Mouse (Mus musculus): Measurements from ENCODE around the gene Gja8. TPM values are rescaled to one million over a fixed set of nuclear protein-coding genes. Genes with fewer than 3 reads are reported as not detected.

Gja8 gene
- polyA plus RNA-seq, 1 experiment from 2014 or later: not detected

DNA sequence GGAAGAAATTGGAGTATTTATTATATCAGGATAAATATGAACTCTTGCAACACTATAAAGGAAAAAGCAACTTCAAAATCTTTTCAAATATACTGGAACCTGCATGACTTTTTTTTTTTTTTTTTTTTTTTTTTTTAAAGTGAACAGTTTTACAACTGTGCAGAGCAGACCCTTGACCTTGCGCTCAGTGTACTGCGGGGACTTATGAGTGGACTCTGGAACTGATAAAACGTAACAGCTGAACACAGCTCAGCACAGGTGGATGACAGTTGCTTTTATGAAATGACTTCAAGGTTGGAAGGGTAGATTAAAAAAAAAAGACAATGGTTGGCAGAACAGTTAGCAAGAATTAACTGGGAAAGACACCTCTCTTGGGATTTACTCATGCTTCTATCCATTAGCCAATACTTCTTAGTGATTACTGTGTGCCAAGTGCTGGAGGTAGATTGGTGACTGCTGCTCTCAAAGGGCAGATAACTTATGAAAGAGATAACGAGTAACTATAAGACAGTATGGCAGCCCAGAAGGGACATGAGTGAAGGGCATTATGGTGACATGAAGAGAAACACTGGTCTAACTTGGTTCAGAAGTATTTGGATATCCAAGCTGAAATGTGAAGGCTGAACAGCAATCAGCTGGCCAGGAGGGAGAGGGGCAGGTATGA is 23.4 kb downstream of the Gja8 start:
- 90% methylated on average over 4 of the region's 4 CpGs for WGBS
- DNase-seq (ENCODE audit: low spot score) (no peak), ATAC-seq (ENCODE audit: low FRiP score) (no peak)
- Histone ChIP-seq H3K4me2 (replicated peaks; ENCODE audit: low read depth, low read length) (no peak overlapping the region), H3K27me3 (ENCODE audit: control insufficient read depth, insufficient read depth, low read length) (no peaks in the 10 kb centered on the region), H3K9me3 (ENCODE audit: control insufficient read depth, low read length) (no peaks in the 10 kb centered on the region), H3K4me3 (ENCODE audit: low read depth, low read length) (no peak overlapping the region), H3K36me3 (ENCODE audit: control insufficient read depth, insufficient read depth, low read length) (no peaks in the 10 kb centered on the region), H3K9ac (ENCODE audit: low read depth, low read length) (no peak overlapping the region), H3K4me1 (replicated peaks; ENCODE audit: control insufficient read depth, insufficient read depth, low read length) (0 out of 2 replicates have a peak, but pooled peaks cover 2% of the 10 kb centered on the region), H3K27ac (ENCODE audit: low read depth, low read length) (no peak overlapping the region)

- no peaks in the 10 kb centered on the region for H3K36me3 ChIP-seq (ENCODE audit: control insufficient read depth, insufficient read depth, low read length)
- H3K27me3 ChIP-seq (ENCODE audit: control insufficient read depth, insufficient read depth, low read length): no peaks in the 10 kb centered on the region
- no peak overlapping the region for H3K27ac ChIP-seq (ENCODE audit: low read depth, low read length)
- DNase-seq (ENCODE audit: low spot score) (no peak), ATAC-seq (ENCODE audit: low FRiP score) (no peak)
- H3K4me2 ChIP-seq (replicated peaks; ENCODE audit: low read depth, low read length): no peak overlapping the region
- H3K9ac ChIP-seq (ENCODE audit: low read depth, low read length): no peak overlapping the region
- H3K4me1 ChIP-seq (replicated peaks; ENCODE audit: control insufficient read depth, insufficient read depth, low read length): no peaks in the 10 kb centered on the region
- no peaks in the 10 kb centered on the region for H3K9me3 ChIP-seq (ENCODE audit: control insufficient read depth, low read length)
- WGBS: 97% methylated on average over 7 of the region's 7 CpGs
- no peak overlapping the region for H3K4me3 ChIP-seq (ENCODE audit: low read depth, low read length)
Observed at GRCm38 (mm10) chr3:96883690-96884089, 42.1 kb downstream of the Gja8 start.

- Histone ChIP-seq H3K36me3 (ENCODE audit: control insufficient read depth, insufficient read depth, low read length) (no peaks in the 10 kb centered on the region), H3K27me3 (ENCODE audit: control insufficient read depth, insufficient read depth, low read length) (no peaks in the 10 kb centered on the region), H3K9ac (ENCODE audit: low read depth, low read length) (no peak overlapping the region), H3K27ac (ENCODE audit: low read depth, low read length) (no peak overlapping the region), H3K4me1 (replicated peaks; ENCODE audit: control insufficient read depth, insufficient read depth, low read length) (no peaks in the 10 kb centered on the region), H3K9me3 (ENCODE audit: control insufficient read depth, low read length) (no peaks in the 10 kb centered on the region), H3K4me3 (ENCODE audit: low read depth, low read length) (no peak overlapping the region), H3K4me2 (replicated peaks; ENCODE audit: low read depth, low read length) (no peak overlapping the region)
- 95% methylated on average over 14 of the region's 14 CpGs for WGBS
- no peak for ATAC-seq (ENCODE audit: low FRiP score)
- DNase-seq (ENCODE audit: low spot score): no peak
Observed at GRCm38 (mm10) chr3:96882061-96882849, 43.6 kb downstream of the Gja8 start.

- Histone ChIP-seq H3K9ac (ENCODE audit: low read depth, low read length) (no peak overlapping the region), H3K36me3 (ENCODE audit: control insufficient read depth, insufficient read depth, low read length) (no peaks in the 10 kb centered on the region), H3K27me3 (ENCODE audit: control insufficient read depth, insufficient read depth, low read length) (no peaks in the 10 kb centered on the region), H3K4me1 (replicated peaks; ENCODE audit: control insufficient read depth, insufficient read depth, low read length) (no peaks in the 10 kb centered on the region), H3K4me2 (replicated peaks; ENCODE audit: low read depth, low read length) (no peak overlapping the region), H3K27ac (ENCODE audit: low read depth, low read length) (no peak overlapping the region), H3K9me3 (ENCODE audit: control insufficient read depth, low read length) (no peaks in the 10 kb centered on the region), H3K4me3 (ENCODE audit: low read depth, low read length) (no peak overlapping the region)
- no peak for DNase-seq (ENCODE audit: low spot score)
- 85% methylated on average over 6 of the region's 6 CpGs for WGBS
- ATAC-seq (ENCODE audit: low FRiP score): no peak
Observed at GRCm38 (mm10) chr3:96881557-96881956, 44.3 kb downstream of the Gja8 start.

GRCm38 (mm10) chr3:96880385-96880784 is 45.4 kb downstream of the Gja8 start:
- DNase-seq (ENCODE audit: low spot score): no peak
- no peaks in the 10 kb centered on the region for H3K9me3 ChIP-seq (ENCODE audit: control insufficient read depth, low read length)
- no peak overlapping the region for H3K27ac ChIP-seq (ENCODE audit: low read depth, low read length)
- H3K27me3 ChIP-seq (ENCODE audit: control insufficient read depth, insufficient read depth, low read length): no peaks in the 10 kb centered on the region
- no peaks in the 10 kb centered on the region for H3K36me3 ChIP-seq (ENCODE audit: control insufficient read depth, insufficient read depth, low read length)
- ATAC-seq (ENCODE audit: low FRiP score): no peak
- no peaks in the 10 kb centered on the region for H3K4me1 ChIP-seq (replicated peaks; ENCODE audit: control insufficient read depth, insufficient read depth, low read length)
- H3K4me2 ChIP-seq (replicated peaks; ENCODE audit: low read depth, low read length): no peak overlapping the region
- WGBS: 91% methylated on average over 4 of the region's 4 CpGs
- no peak overlapping the region for H3K4me3 ChIP-seq (ENCODE audit: low read depth, low read length)
- H3K9ac ChIP-seq (ENCODE audit: low read depth, low read length): no peak overlapping the region

DNA sequence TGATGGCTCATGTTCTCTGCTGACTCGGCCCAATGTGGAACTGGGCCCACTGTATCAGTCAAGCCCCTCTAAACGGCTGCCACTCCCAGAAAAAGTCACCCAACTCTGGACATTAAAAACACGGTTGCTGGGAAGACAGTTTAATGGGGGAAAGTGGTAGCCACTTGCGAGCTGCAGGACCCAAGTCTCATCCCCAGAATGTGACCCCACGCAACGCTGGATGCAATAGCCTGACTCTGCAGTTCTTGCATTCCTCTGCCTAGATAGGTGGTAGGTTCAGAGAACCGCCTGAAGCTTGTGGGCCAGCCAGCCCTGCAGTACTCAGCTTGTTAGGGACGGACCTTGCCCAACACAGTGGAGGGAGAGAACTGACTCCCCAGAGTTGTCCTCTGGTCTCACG is 46.3 kb downstream of the Gja8 start:
- no peaks in the 10 kb centered on the region for H3K9me3 ChIP-seq (ENCODE audit: control insufficient read depth, low read length)
- WGBS: 88% methylated on average over 9 of the region's 9 CpGs
- no peak overlapping the region for H3K4me3 ChIP-seq (ENCODE audit: low read depth, low read length)
- no peaks in the 10 kb centered on the region for H3K36me3 ChIP-seq (ENCODE audit: control insufficient read depth, insufficient read depth, low read length)
- H3K9ac ChIP-seq (ENCODE audit: low read depth, low read length): no peak overlapping the region
- ATAC-seq (ENCODE audit: low FRiP score) (no peak), DNase-seq (ENCODE audit: low spot score) (no peak)
- no peak overlapping the region for H3K4me2 ChIP-seq (replicated peaks; ENCODE audit: low read depth, low read length)
- H3K27me3 ChIP-seq (ENCODE audit: control insufficient read depth, insufficient read depth, low read length): no peaks in the 10 kb centered on the region
- H3K4me1 ChIP-seq (replicated peaks; ENCODE audit: control insufficient read depth, insufficient read depth, low read length): no peaks in the 10 kb centered on the region
- H3K27ac ChIP-seq (ENCODE audit: low read depth, low read length): no peak overlapping the region

DNA sequence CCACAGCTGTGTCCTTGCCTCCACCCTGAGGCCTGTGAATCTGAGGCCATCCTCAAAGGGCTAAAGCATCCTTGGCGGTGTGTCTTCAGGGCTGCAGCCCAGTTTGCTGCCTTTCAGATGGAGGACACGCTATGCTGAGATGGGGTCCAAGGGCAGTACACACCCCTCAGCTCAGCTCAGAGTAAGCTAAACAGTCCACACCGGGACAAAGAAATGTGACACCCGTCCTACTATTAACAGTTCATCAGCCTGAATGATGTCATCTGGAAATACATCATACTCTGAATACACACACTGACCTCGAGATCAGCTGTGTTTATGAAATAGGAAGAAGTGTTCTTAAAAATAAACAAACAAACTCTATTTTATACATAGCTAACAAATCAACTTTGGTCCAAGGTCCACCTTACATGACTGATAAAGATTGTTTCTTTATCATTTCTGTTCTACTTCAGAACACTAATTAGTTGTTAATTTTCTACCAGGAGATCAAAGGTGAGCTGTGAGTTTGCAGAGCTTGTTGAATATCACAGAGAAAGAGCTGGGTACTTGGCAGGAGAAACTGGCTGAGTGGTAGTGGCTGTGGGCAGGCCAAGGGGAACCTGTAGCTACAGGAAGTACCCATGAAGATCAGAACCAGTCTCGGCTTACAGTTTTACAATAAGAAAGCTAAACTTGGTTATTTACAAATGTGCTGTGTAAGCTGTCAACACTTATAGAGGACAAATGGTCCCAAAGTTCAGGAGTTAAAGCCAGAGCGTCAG is 50.8 kb downstream of the Gja8 start:
- Histone ChIP-seq H3K4me3 (ENCODE audit: low read depth, low read length) (no peak overlapping the region), H3K9me3 (ENCODE audit: control insufficient read depth, low read length) (no peaks in the 10 kb centered on the region), H3K4me2 (replicated peaks; ENCODE audit: low read depth, low read length) (no peak overlapping the region), H3K9ac (ENCODE audit: low read depth, low read length) (no peak overlapping the region), H3K27ac (ENCODE audit: low read depth, low read length) (no peak overlapping the region), H3K4me1 (replicated peaks; ENCODE audit: control insufficient read depth, insufficient read depth, low read length) (no peaks in the 10 kb centered on the region), H3K27me3 (ENCODE audit: control insufficient read depth, insufficient read depth, low read length) (no peaks in the 10 kb centered on the region), H3K36me3 (ENCODE audit: control insufficient read depth, insufficient read depth, low read length) (peaks cover 5% of the 10 kb centered on the region; the same call in 1 of the 2 replicates)
- no peak for ATAC-seq (ENCODE audit: low FRiP score)
- DNase-seq (ENCODE audit: low spot score): no peak
- 89% methylated on average over 7 of the region's 7 CpGs for WGBS

DNA sequence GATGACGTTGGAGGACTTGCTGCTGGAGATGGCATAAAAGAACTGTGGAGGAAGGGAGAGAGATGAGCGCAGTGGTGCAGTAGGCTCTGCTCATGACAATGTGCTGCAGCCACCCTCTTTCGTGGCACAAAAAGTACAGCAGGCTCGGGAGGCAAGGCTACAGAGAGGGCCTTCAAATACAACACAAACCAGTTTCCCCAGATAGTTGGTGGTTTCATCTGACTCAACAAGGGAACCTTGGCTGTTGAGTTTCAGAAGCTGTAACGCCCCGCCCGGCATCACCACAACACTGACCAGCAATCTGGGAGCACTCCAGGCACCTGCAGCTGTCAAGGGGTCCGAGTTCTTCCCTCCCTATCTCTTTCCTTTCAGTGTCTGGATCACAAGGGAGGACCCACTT is 53.3 kb downstream of the Gja8 start:
- no peak for ATAC-seq (ENCODE audit: low FRiP score)
- H3K36me3 ChIP-seq (ENCODE audit: control insufficient read depth, insufficient read depth, low read length): peaks cover 5% of the 10 kb centered on the region; the same call in 1 of the 2 replicates
- 96% methylated on average over 8 of the region's 8 CpGs for WGBS

More for the DNA sequence above, 53.3 kb downstream of the Gja8 start:
- Histone ChIP-seq H3K4me3 (ENCODE audit: low read depth, low read length) (no peak overlapping the region), H3K27ac (ENCODE audit: low read depth, low read length) (no peak overlapping the region), H3K9ac (ENCODE audit: low read depth, low read length) (no peak overlapping the region), H3K27me3 (ENCODE audit: control insufficient read depth, insufficient read depth, low read length) (no peaks in the 10 kb centered on the region), H3K4me2 (replicated peaks; ENCODE audit: low read depth, low read length) (no peak overlapping the region), H3K9me3 (ENCODE audit: control insufficient read depth, low read length) (no peaks in the 10 kb centered on the region), H3K4me1 (replicated peaks; ENCODE audit: control insufficient read depth, insufficient read depth, low read length) (no peaks in the 10 kb centered on the region)
- DNase-seq (ENCODE audit: low spot score): no peak

Measured in hindbrain, embryonic 11.5 days (tissue).